Mouse (Mus musculus): ENCODE measurements around the gene Ppm1h. TPM values are rescaled to one million over a fixed set of nuclear protein-coding genes. Genes with fewer than 3 reads are reported as not detected.

Ppm1h gene
- polyA plus RNA-seq, 1 experiment from 2014 or later, result 11.8 TPM

- 65% methylated on average over 3 of the region's 3 CpGs for WGBS
- Histone ChIP-seq H3K27ac (no peak overlapping the region), H3K4me3 (no peak overlapping the region)
These were observed 151.2 kb downstream of the Ppm1h start for GRCm38 (mm10) chr10:122829801-122830217.

GRCm38 (mm10) chr10:122830638-122831037, 152.1 kb downstream of the Ppm1h start:
- Histone ChIP-seq H3K9ac (no peak overlapping the region), H3K27ac (no peak overlapping the region), H3K4me2 (replicated peaks) (no peak overlapping the region), H3K36me3 (no peaks in the 10 kb centered on the region), H3K27me3 (no peaks in the 10 kb centered on the region), H3K4me3 (no peak overlapping the region), H3K9me3 (replicated peaks) (no peaks in the 10 kb centered on the region), H3K4me1 (0 out of 2 replicates have a peak, but pooled peaks cover 6% of the 10 kb centered on the region)
- ATAC-seq (ENCODE audit: low FRiP score), result no peak
- 88% methylated on average over 10 of the region's 10 CpGs for WGBS

More at GRCm38 (mm10) chr10:122829801-122830217, 151.2 kb downstream of the Ppm1h start:
- Histone ChIP-seq H3K27me3 (no peaks in the 10 kb centered on the region), H3K4me1 (0 out of 2 replicates have a peak, but pooled peaks cover 6% of the 10 kb centered on the region), H3K4me2 (replicated peaks) (no peak overlapping the region), H3K9ac (no peak overlapping the region), H3K9me3 (replicated peaks) (no peaks in the 10 kb centered on the region), H3K36me3 (no peaks in the 10 kb centered on the region)
- no peak for ATAC-seq (ENCODE audit: low FRiP score)

DNA sequence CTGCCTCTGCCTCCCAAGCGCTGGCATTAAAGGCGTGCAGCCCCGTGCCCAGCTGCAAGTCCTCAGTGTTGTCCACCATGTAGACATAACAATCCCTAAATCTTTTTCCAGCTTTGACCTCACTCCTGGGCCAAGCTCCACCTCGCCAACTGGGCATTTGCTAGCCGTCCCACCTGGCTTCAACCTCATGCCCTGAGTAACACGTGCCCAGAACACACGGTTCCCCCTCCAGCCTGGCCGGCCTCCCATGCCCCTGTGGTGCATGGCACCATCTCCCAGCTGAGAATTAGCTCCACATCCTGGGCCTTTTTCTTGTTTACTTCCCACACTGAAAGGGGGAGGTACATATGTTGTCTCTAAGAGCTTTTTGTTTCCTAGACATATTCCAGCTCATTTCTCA, 163.5 kb downstream of the Ppm1h start:
- ATAC-seq (ENCODE audit: low FRiP score), result no peak
- peaks cover 4% of the 10 kb centered on the region; the same call in 1 of the 2 replicates for H3K4me1 ChIP-seq
- H3K9ac ChIP-seq, result no peak overlapping the region
- no peaks in the 10 kb centered on the region for H3K36me3 ChIP-seq
- H3K9me3 ChIP-seq (replicated peaks), result 0 out of 2 replicates have a peak, but pooled peaks cover 2% of the 10 kb centered on the region
- H3K27ac ChIP-seq, result no peak overlapping the region
- no peak overlapping the region for H3K4me3 ChIP-seq
- no peak overlapping the region for H3K4me2 ChIP-seq (replicated peaks)
- no peaks in the 10 kb centered on the region for H3K27me3 ChIP-seq
- WGBS, result 92% methylated on average over 8 of the region's 8 CpGs

GRCm38 (mm10) chr10:122842961-122843360, 164.4 kb downstream of the Ppm1h start:
- no peaks in the 10 kb centered on the region for H3K27me3 ChIP-seq
- no peak overlapping the region for H3K4me2 ChIP-seq (replicated peaks)
- WGBS, result 93% methylated on average over 8 of the region's 8 CpGs
- ATAC-seq (ENCODE audit: low FRiP score), result no peak
- H3K9me3 ChIP-seq (replicated peaks), result 0 out of 2 replicates have a peak, but pooled peaks cover 2% of the 10 kb centered on the region
- H3K27ac ChIP-seq, result no peak overlapping the region
- no peak overlapping the region for H3K9ac ChIP-seq
- H3K4me1 ChIP-seq, result peaks cover 6% of the 10 kb centered on the region; the same call in 1 of the 2 replicates
- no peaks in the 10 kb centered on the region for H3K36me3 ChIP-seq
- no peak overlapping the region for H3K4me3 ChIP-seq

GRCm38 (mm10) chr10:122845471-122845870, 166.9 kb downstream of the Ppm1h start:
- H3K4me2 ChIP-seq (replicated peaks), result no peak overlapping the region
- peak overlapping the region; percentile 64 for H3K27ac ChIP-seq
- H3K9ac ChIP-seq, result no peak overlapping the region
- no peaks in the 10 kb centered on the region for H3K9me3 ChIP-seq (replicated peaks)
- 48% methylated on average over 7 of the region's 7 CpGs for WGBS
- H3K27me3 ChIP-seq, result no peaks in the 10 kb centered on the region
- H3K36me3 ChIP-seq, result no peaks in the 10 kb centered on the region
- H3K4me3 ChIP-seq, result no peak overlapping the region
- peaks cover 10% of the 10 kb centered on the region; the same call in 1 of the 2 replicates for H3K4me1 ChIP-seq
- 0 out of 2 replicates have a peak, but pooled peaks have one; percentile 40 for ATAC-seq (ENCODE audit: low FRiP score)

DNA sequence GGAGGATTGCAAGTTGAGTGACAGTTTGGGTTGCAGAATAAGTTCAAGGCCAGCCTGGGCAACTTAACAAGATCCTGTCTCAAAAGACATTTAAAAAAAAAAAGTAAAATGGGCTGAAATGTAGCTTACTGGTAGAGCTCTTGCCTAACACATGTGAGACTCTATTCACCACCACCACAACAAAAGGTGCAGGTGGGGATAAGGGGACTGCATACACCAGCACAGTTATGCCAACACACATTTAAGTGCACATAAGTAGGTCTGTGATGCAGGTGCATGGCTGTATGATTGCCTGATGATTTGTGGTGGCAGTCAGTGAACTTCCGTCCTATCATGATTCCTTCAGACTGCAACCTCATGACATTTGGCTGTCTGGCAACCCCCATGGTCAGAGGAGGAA, 167.9 kb downstream of the Ppm1h start:
- no peak for ATAC-seq (ENCODE audit: low FRiP score)
- Histone ChIP-seq H3K4me1 (peaks cover 10% of the 10 kb centered on the region; the same call in 1 of the 2 replicates), H3K36me3 (no peaks in the 10 kb centered on the region), H3K27me3 (no peaks in the 10 kb centered on the region), H3K9ac (no peak overlapping the region), H3K27ac (0 out of 2 replicates have a peak overlapping the region, but pooled peaks have one; percentile 7), H3K4me2 (replicated peaks) (no peak overlapping the region), H3K4me3 (no peak overlapping the region), H3K9me3 (replicated peaks) (no peaks in the 10 kb centered on the region)
- WGBS, result 100% methylated on average over 1 of the region's 1 CpGs

- Histone ChIP-seq H3K27me3 (no peaks in the 10 kb centered on the region), H3K4me1 (peaks cover 10% of the 10 kb centered on the region; the same call in 1 of the 2 replicates), H3K36me3 (no peaks in the 10 kb centered on the region), H3K27ac (peak overlapping the region; percentile 8; the same call in 1 of the 2 replicates), H3K9ac (no peak overlapping the region), H3K4me3 (no peak overlapping the region), H3K4me2 (replicated peaks) (no peak overlapping the region), H3K9me3 (replicated peaks) (no peaks in the 10 kb centered on the region)
- 80% methylated on average over 2 of the region's 2 CpGs for WGBS
- no peak for ATAC-seq (ENCODE audit: low FRiP score)
These were observed 169.5 kb downstream of the Ppm1h start for GRCm38 (mm10) chr10:122848020-122848457.

GRCm38 (mm10) chr10:122851267-122852160, 173.0 kb downstream of the Ppm1h start:
- no peak for ATAC-seq (ENCODE audit: low FRiP score)
- WGBS, result 91% methylated on average over 16 of the region's 16 CpGs
- H3K4me1 ChIP-seq, result peaks cover 11% of the 10 kb centered on the region; the same call in 1 of the 2 replicates

DNA sequence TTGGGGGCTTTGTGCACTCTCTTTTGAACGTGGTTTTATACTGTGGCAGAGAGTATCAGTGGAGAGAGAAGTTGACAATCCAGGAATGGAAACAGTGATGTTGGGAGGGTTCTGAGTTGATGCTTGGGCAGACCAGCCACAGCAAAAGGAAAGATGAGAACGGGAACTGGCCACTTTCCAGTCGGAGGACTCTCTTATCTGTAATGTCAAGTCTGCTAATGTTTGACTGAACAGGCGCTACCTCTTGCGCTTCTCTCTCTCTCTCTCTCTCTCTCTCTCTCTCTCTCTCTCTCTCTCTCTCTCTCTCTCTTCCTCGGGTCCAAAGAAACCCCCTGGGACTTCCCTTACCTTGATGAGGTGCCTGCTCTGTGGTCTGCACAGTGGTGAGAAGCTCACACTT, 176.0 kb downstream of the Ppm1h start:
- Histone ChIP-seq H3K4me3 (no peak overlapping the region), H3K9ac (no peak overlapping the region), H3K9me3 (replicated peaks) (no peaks in the 10 kb centered on the region), H3K27me3 (no peaks in the 10 kb centered on the region), H3K4me1 (peaks cover 6% of the 10 kb centered on the region; the same call in 1 of the 2 replicates), H3K4me2 (replicated peaks) (no peak overlapping the region), H3K36me3 (no peaks in the 10 kb centered on the region), H3K27ac (no peak overlapping the region)
- 87% methylated on average over 6 of the region's 6 CpGs for WGBS
- ATAC-seq (ENCODE audit: low FRiP score), result no peak

More at GRCm38 (mm10) chr10:122851267-122852160, 173.0 kb downstream of the Ppm1h start:
- Histone ChIP-seq H3K36me3 (no peaks in the 10 kb centered on the region), H3K4me2 (replicated peaks) (no peak overlapping the region), H3K27ac (no peak overlapping the region), H3K9me3 (replicated peaks) (no peaks in the 10 kb centered on the region), H3K9ac (no peak overlapping the region), H3K4me3 (no peak overlapping the region), H3K27me3 (no peaks in the 10 kb centered on the region)

- peaks cover 8% of the 10 kb centered on the region; the same call in 1 of the 2 replicates for H3K4me1 ChIP-seq
- H3K4me3 ChIP-seq, result no peak overlapping the region
- no peaks in the 10 kb centered on the region for H3K27me3 ChIP-seq
- WGBS, result 70% methylated on average over 4 of the region's 4 CpGs
- H3K4me2 ChIP-seq (replicated peaks), result no peak overlapping the region
- no peak overlapping the region for H3K27ac ChIP-seq
- H3K9ac ChIP-seq, result no peak overlapping the region
- H3K9me3 ChIP-seq (replicated peaks), result no peaks in the 10 kb centered on the region
- no peaks in the 10 kb centered on the region for H3K36me3 ChIP-seq
- no peak for ATAC-seq (ENCODE audit: low FRiP score)
These were observed 176.6 kb downstream of the Ppm1h start for GRCm38 (mm10) chr10:122855149-122855548.

DNA sequence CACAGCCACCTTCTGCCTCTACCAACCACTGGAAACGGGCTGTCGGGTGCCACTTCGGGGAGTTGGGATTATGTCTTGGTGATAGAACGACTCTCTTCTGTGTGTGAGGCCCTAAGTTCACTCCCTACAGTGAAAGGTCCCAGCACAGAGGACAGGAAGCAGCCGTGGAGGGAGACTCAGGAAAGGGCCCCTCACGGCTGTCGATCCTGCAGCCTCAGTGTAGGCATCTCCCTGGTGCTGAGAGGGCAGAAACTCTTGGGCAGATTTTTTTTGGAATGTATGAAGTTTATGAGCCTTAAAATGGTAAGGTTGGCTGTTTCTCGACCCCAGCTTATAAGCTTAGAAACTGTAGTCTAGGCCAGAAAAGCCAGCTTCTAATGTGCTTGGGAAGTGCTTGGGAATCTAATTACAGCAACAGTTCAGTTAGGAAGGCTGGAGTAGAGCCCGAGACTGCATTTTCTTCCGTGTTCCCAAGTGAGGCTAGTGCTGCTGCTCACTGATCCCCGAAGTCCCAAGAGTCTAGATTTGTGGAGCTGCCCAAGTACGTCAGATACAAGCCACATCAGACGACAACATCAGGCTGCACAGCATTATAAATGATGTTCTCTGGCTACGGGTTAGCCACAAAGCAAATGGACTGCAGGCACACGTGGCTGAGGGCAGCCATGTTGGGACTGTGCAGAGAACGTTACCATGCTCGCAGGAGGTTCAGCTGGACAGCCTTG, 177.6 kb downstream of the Ppm1h start:
- ATAC-seq (ENCODE audit: low FRiP score), result no peak
- peaks cover 8% of the 10 kb centered on the region; the same call in 1 of the 2 replicates for H3K4me1 ChIP-seq
- H3K9me3 ChIP-seq (replicated peaks), result no peaks in the 10 kb centered on the region
- WGBS, result 74% methylated on average over 17 of the region's 17 CpGs
- H3K9ac ChIP-seq, result no peak overlapping the region
- H3K4me2 ChIP-seq (replicated peaks), result no peak overlapping the region
- H3K4me3 ChIP-seq, result no peak overlapping the region
- H3K27ac ChIP-seq, result no peak overlapping the region
- no peaks in the 10 kb centered on the region for H3K36me3 ChIP-seq
- no peaks in the 10 kb centered on the region for H3K27me3 ChIP-seq

DNA sequence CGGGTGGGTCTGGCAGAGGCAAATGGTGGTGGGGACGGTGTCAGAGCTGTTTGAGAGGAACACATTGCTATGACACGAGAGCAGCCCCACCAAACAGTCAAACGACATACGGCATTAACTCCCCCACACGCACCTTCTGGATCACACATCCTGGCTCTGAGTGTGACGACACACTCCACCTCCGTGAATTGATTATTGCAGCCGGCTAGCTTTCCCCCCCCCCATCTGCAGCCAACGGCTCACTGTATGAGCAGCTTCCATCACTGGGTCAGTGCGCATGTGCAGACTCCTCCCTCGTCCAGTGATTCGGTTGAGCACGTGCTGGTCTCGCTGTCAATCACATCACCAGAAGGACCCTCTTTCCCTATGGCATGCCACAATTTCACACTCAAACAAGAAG, 178.6 kb downstream of the Ppm1h start:
- H3K4me3 ChIP-seq, result no peak overlapping the region
- H3K4me2 ChIP-seq (replicated peaks), result no peak overlapping the region
- no peaks in the 10 kb centered on the region for H3K9me3 ChIP-seq (replicated peaks)
- 90% methylated on average over 15 of the region's 15 CpGs for WGBS
- H3K27ac ChIP-seq, result no peak overlapping the region
- H3K27me3 ChIP-seq, result no peaks in the 10 kb centered on the region
- H3K36me3 ChIP-seq, result no peaks in the 10 kb centered on the region
- no peak overlapping the region for H3K9ac ChIP-seq
- peaks cover 8% of the 10 kb centered on the region; the same call in 1 of the 2 replicates for H3K4me1 ChIP-seq
- ATAC-seq (ENCODE audit: low FRiP score), result no peak

Measured in hindbrain, embryonic 12.5 days (tissue).